Comparison of ENCODE assay signal across 16 mouse cellular contexts in the genomic region with DNA sequence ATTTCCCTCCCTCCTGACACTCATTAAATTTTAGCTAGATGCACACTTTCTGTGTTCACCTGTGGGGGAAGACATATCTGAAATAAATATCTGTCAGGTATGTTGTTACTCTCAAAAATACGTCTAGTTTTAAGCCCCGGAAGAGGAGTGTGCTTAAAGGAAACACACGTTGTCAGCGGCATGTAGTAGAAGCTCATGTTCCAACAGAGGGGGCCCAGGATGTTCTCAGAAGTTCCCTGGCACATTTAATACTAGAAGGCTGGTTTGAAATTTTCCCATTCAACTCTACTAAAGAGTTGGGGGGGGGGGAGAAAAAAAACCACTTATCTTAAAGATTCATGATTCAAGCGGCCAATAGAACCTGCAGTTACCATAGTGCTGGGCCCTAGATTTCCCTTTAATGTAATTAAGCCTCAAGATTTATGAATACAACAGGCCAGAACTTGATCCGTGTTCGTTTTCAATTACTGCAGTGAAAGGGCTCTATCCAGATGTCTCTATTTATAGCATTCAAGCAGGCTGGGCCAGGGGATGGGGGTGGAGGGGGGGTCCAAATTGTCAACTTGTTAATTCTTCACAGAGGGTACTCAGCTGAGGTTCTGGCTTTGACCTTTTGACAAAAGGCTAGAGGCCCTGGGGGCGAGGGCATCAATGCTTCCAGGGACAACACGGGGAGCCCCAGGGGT. TPM values are rescaled to one million over a fixed set of nuclear protein-coding genes. Genes with fewer than 3 reads are reported as not detected.
DNase-seq lines count a peak whose midpoint lies in the region; ATAC-seq and TF ChIP-seq lines count a peak whose summit lies in the region.
"Had no signal": no experiment of that assay in that cellular context is flagged by ENCODE, and none has a peak within 500 bp of the region (broad histone marks: within the 10 kb centered on the region; RNA-seq: fewer than 3 reads in every experiment).

No protein-coding gene starts in this region.

- no peaks in the 10 kb centered on the region for H3K27me3 ChIP-seq in midbrain, embryonic 14.5 days (ENCODE audit: control insufficient read depth, insufficient read depth, low read length)
- no peaks in the 10 kb centered on the region for H3K27me3 ChIP-seq in thymus, adult 2 months (ENCODE audit: control insufficient read depth, insufficient read depth, low read length)

- peak; percentile 83 for DNase-seq in embryo, embryonic 10 days (ENCODE audit: low spot score)
- peak; percentile 46 for DNase-seq in embryo, embryonic 11.5 days (ENCODE audit: low read depth, low spot score)
- peak; percentile 59 for DNase-seq in forelimb bud, embryonic 11.5 days (ENCODE audit: low read depth, low spot score)
- peak; percentile 44 for DNase-seq in midbrain, embryonic 14.5 days
- no peak for DNase-seq in left cerebral cortex, postnatal 14 days (ENCODE audit: low spot score in 2 of 2)
- no peak for DNase-seq in thymus, postnatal 36 days
- no peak for DNase-seq in thymus, adult 2 months
- DNase-seq in thymus, postnatal 14 days, result no peak
- DNase-seq: gastrocnemius, postnatal 14 days; heart, postnatal 14 days; left cerebral cortex, postnatal 4 days; thymus, adult 18-20 months had no signal

- TF ChIP-seq POLR2A in thymus, adult 2 months (IDR thresholded peaks at IDR 0.05; ENCODE audit: control insufficient read depth, extremely low read depth, insufficient read depth, low read length, poor library complexity), result no peak

- peaks cover 18% of the 10 kb centered on the region for H3K4me1 ChIP-seq in midbrain, embryonic 14.5 days (ENCODE audit: control insufficient read depth, insufficient read depth, low read length)
- H3K4me1 ChIP-seq in thymus, adult 2 months (replicated peaks; ENCODE audit: control insufficient read depth, insufficient read depth, low read length), result peaks cover 8% of the 10 kb centered on the region; the same call in 1 of the 2 replicates

- no peak overlapping the region; the same call in 1 of the 2 replicates for H3K4me2 ChIP-seq in midbrain, embryonic 14.5 days (ENCODE audit: low read length)

- H3K36me3 ChIP-seq in midbrain, embryonic 14.5 days (ENCODE audit: control insufficient read depth, insufficient read depth, low read length), result no peaks in the 10 kb centered on the region
- H3K36me3 ChIP-seq in thymus, adult 2 months (ENCODE audit: control insufficient read depth, insufficient read depth, low read length), result no peaks in the 10 kb centered on the region

- 0 out of 2 replicates have a peak, but pooled peaks have one; percentile 48 for ATAC-seq in midbrain, embryonic 14.5 days (ENCODE audit: low FRiP score, low TSS enrichment)

- WGBS in midbrain, embryonic 14.5 days, result 8% methylated on average over 9 of the region's 9 CpGs
- WGBS in thymus, adult 2 months, result 88% methylated on average over 9 of the region's 9 CpGs

- H3K9me3 ChIP-seq in midbrain, embryonic 14.5 days (ENCODE audit: control insufficient read depth, low read length), result no peaks in the 10 kb centered on the region

- H3K4me3 ChIP-seq in midbrain, embryonic 14.5 days (replicated peaks; ENCODE audit: low read depth, low read length), result no peak overlapping the region
- H3K4me3 ChIP-seq in thymus, adult 2 months (ENCODE audit: control insufficient read depth, insufficient read depth, low read length), result no peak overlapping the region
- H3K4me3 ChIP-seq: myocyte had no signal

- H3K9ac ChIP-seq in midbrain, embryonic 14.5 days (replicated peaks; ENCODE audit: low read length), result no peak overlapping the region

- intact Hi-C loops in left cerebral cortex, postnatal 14 days (cut with DNase I), result no loop called here

- no peak overlapping the region for H3K27ac ChIP-seq in midbrain, embryonic 14.5 days (replicated peaks; ENCODE audit: low read depth, low read length)
- H3K27ac ChIP-seq in thymus, adult 2 months (ENCODE audit: control insufficient read depth, insufficient read depth, low read length), result no peak overlapping the region

- no peak for TF ChIP-seq CTCF in thymus, adult 2 months (IDR thresholded peaks at IDR 0.05; ENCODE audit: borderline replicate concordance, control insufficient read depth, extremely low read depth, insufficient read depth, low read length, poor library complexity)

RNA-seq across cellular contexts. Expression of a gene that starts 43.6 kb away (rescaled TPM):
- 0.37 TPM in 1 of 2 replicates, not detected in the other for polyA plus RNA-seq in midbrain, embryonic 14.5 days (2014; fragmentation: Nextera tagmentation; extraction: Ambion mirVana)
- total RNA-seq in left cerebral cortex, postnatal 14 days (2021), result not detected
- polyA plus RNA-seq in thymus, adult 2 months (2012; rRNA removed), result 0.08 TPM in 1 of 2 replicates, not detected in the other
- total RNA-seq: common myeloid progenitor, adult 5-6 weeks; left cerebral cortex, postnatal 4 days had no signal
- polyA plus RNA-seq: large intestine, adult 2 months; lung, embryonic 16.5 days; myocyte had no signal

Comparison
In these comparisons a context has a peak if more than half of its experiments do, and no peak if none do; other contexts are left out.
1. DNase-seq: peak in embryo, embryonic 10 days (single experiment), embryo, embryonic 11.5 days (single experiment), forelimb bud, embryonic 11.5 days (single experiment) and midbrain, embryonic 14.5 days (single experiment); none in left cerebral cortex, postnatal 14 days (0 of 2), thymus, postnatal 36 days (0 of 2), thymus, adult 2 months (single experiment) and thymus, postnatal 14 days (single experiment).